Mouse (Mus musculus): ENCODE data around the gene Chpf2. TPM values are rescaled to one million over a fixed set of nuclear protein-coding genes. Genes with fewer than 3 reads are reported as not detected.

Chpf2 gene
- polyA plus RNA-seq, 1 experiment from 2014 or later = 30.3 TPM

DNA sequence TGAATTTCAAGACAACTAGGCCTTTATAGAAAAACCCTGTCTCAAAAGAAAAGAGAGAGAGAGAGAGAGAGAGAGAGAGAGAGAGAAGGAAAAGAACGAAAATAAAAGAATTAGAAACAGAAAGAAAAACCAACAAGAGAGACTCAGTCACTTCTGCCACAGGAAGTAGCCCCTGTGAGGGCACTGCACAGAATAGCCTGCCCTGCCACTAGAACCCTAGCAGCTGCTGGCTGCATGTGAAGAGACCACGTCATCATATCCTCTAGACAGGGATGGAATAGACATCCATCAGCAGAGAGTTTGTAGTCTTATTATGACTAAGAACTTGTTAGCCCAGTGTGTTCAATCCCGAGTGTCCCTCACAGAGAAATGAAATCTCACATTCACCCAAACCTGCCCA lies 43.2 kb downstream of the Chpf2 start:
- WGBS = 51% methylated on average over 3 of the region's 3 CpGs
- H3K9ac ChIP-seq = no peak overlapping the region

DNA sequence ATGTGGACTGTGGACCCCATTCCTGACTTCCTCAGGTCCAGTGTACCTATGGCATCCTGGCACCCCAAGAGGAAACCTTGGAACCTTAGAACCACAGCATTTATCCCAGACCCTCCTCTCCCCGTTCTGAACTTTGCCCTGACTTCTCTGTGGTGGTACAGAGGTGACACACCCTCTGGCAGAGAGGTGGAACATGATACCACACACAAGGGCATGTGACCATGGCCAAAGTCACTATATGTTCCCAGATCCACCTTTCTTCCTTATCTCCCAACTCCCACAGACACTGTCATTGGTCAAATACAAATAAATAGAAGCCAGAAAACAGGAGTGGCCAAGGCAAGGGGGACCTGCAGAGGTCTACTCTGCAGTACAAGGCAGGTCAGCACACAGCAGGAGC lies 48.6 kb downstream of the Chpf2 start:
- Histone ChIP-seq H3K4me3 (replicated peaks) (no peak overlapping the region), H3K4me1 (no peaks in the 10 kb centered on the region), H3K4me2 (replicated peaks) (no peak overlapping the region), H3K27me3 (no peaks in the 10 kb centered on the region), H3K36me3 (no peaks in the 10 kb centered on the region), H3K9me3 (replicated peaks) (no peaks in the 10 kb centered on the region), H3K27ac (replicated peaks) (no peak overlapping the region), H3K9ac (no peak overlapping the region)
- WGBS = 50% methylated on average over 1 of the region's 1 CpGs
- no peak for ATAC-seq (ENCODE audit: insufficient number of reproducible peaks, low FRiP score, low TSS enrichment, low read depth)

More for the DNA sequence above, 43.2 kb downstream of the Chpf2 start:
- ATAC-seq (ENCODE audit: insufficient number of reproducible peaks, low FRiP score, low TSS enrichment, low read depth) = no peak
- H3K4me2 ChIP-seq (replicated peaks) = no peak overlapping the region
- H3K27me3 ChIP-seq = peaks cover 4% of the 10 kb centered on the region; the same call in 1 of the 2 replicates
- H3K9me3 ChIP-seq (replicated peaks) = no peaks in the 10 kb centered on the region
- no peaks in the 10 kb centered on the region for H3K36me3 ChIP-seq
- no peak overlapping the region for H3K4me3 ChIP-seq (replicated peaks)
- no peak overlapping the region for H3K27ac ChIP-seq (replicated peaks)
- peaks cover 3% of the 10 kb centered on the region for H3K4me1 ChIP-seq

DNA sequence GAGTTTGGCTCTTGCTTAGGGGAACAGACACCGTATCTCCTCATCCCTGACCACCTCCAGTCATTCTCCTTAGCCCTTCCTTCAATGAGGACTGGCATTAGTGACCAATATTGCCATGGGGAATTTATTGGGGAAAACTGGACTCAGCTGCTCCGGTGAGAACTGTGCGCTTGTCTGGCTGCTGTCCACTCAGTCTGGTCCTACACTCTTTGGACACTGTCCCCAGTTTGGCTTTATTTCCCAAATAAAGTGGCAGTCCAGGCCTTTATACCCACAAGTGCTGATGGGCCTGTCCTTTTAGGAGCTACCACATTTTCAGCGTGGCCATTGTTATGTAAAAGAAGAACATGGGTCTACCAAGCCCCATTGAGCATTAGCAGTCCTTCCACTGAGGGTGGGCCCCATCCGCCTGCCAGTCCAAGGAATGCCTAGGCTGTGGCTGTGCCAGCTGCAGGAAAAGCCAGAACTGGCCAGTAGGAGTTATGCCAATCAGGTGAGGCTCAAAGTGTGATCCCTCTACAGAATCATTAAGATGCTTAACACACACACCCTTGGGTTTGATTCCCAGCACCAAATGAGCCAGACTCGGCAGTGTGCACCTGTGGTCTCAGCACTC lies 49.1 kb downstream of the Chpf2 start:
- H3K4me1 ChIP-seq = no peaks in the 10 kb centered on the region
- WGBS = 77% methylated on average over 6 of the region's 6 CpGs
- no peaks in the 10 kb centered on the region for H3K27me3 ChIP-seq
- no peak for ATAC-seq (ENCODE audit: insufficient number of reproducible peaks, low FRiP score, low TSS enrichment, low read depth)
- H3K9ac ChIP-seq = no peak overlapping the region
- no peak overlapping the region for H3K4me2 ChIP-seq (replicated peaks)
- H3K9me3 ChIP-seq (replicated peaks) = no peaks in the 10 kb centered on the region
- no peak overlapping the region for H3K4me3 ChIP-seq (replicated peaks)
- H3K36me3 ChIP-seq = no peaks in the 10 kb centered on the region
- H3K27ac ChIP-seq (replicated peaks) = no peak overlapping the region

DNA sequence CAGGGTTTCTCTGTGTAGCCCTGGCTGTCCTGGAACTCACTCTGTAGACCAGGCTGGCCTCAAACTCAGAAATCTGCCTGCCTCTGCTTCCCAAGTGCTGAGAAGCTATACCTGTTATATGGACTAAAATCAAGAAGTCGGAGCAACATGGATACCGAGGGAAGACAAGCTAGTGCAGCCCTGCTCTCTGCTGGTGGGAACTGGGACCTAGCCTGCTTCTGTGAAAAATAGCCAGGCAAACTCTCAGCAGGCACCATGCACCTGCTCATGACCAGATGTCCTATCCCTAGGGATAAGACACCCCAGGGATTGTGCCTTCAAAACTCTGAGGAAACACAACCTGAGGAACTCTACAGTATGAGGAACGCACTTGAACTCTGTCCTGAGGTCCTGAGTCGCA lies 50.4 kb downstream of the Chpf2 start:
- Histone ChIP-seq H3K4me1 (no peaks in the 10 kb centered on the region), H3K27me3 (no peaks in the 10 kb centered on the region), H3K9ac (no peak overlapping the region), H3K4me2 (replicated peaks) (no peak overlapping the region), H3K9me3 (replicated peaks) (no peaks in the 10 kb centered on the region), H3K4me3 (replicated peaks) (no peak overlapping the region), H3K27ac (replicated peaks) (no peak overlapping the region), H3K36me3 (no peaks in the 10 kb centered on the region)
- WGBS = 73% methylated on average over 4 of the region's 4 CpGs
- ATAC-seq (ENCODE audit: insufficient number of reproducible peaks, low FRiP score, low TSS enrichment, low read depth) = no peak

DNA sequence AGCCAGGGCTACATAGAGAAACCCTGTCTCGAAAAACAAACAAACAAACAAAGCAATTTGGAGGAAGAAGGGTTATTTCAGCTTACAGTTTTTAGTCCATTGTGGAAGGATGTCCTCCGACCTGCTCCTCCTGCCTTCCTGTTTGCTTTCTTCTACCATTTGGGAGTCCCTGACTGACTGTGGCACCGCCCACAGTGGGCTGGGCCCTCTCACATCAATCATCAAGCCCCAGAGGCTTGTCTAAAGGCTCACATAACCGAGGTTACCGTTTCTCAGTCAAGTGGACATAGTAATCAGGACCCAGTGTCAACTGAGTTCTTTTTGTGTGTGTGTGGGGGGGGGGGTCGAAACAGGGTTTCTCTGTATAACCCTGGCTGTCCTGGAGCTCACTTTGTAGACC lies 51.6 kb downstream of the Chpf2 start:
- WGBS = 53% methylated on average over 6 of the region's 6 CpGs
- ATAC-seq (ENCODE audit: insufficient number of reproducible peaks, low FRiP score, low TSS enrichment, low read depth) = no peak
- Histone ChIP-seq H3K4me2 (replicated peaks) (no peak overlapping the region), H3K36me3 (no peaks in the 10 kb centered on the region), H3K27me3 (no peaks in the 10 kb centered on the region), H3K9me3 (replicated peaks) (no peaks in the 10 kb centered on the region), H3K4me1 (no peaks in the 10 kb centered on the region), H3K9ac (no peak overlapping the region), H3K4me3 (replicated peaks) (no peak overlapping the region), H3K27ac (replicated peaks) (no peak overlapping the region)

DNA sequence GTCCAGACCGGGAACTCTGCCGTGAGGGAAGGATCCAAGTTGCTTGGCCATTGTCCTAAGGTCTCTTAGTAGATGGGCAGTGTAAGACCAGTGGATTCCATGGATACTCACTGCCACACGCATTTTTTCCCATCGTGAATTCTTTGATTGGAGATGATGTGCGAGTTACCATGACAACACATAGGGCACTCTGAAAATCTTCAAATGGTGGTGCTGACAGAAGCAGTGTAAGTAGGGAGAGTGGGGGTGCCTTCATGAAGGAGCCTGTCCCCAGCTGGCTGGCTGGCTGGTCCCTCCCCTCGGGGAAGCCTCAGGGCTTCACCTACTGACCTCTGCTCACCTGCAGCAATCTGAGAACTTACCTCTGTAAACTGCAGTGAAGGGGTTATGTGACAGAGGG lies 52.5 kb downstream of the Chpf2 start:
- Histone ChIP-seq H3K27me3 (no peaks in the 10 kb centered on the region), H3K9me3 (replicated peaks) (no peaks in the 10 kb centered on the region), H3K36me3 (no peaks in the 10 kb centered on the region), H3K4me1 (no peaks in the 10 kb centered on the region), H3K27ac (replicated peaks) (no peak overlapping the region), H3K9ac (no peak overlapping the region), H3K4me2 (replicated peaks) (no peak overlapping the region), H3K4me3 (replicated peaks) (no peak overlapping the region)
- 63% methylated on average over 6 of the region's 6 CpGs for WGBS
- ATAC-seq (ENCODE audit: insufficient number of reproducible peaks, low FRiP score, low TSS enrichment, low read depth) = no peak

MicroRNA genes within 50 kb of the gene (microRNA counts, 519-probe panel; counts per million panel counts)
- microRNA mmu-miR-671-3p (1,692 counts per million, percentile 19 among the panel's probes with 10 or more counts), microRNA mmu-miR-671-5p (not detected)

Small RNAs within 50 kb of the gene (microRNA-seq; reads per million reads assigned to microRNA genes)
- 482 reads per million, percentile 71 among the genes with 10 or more reads in this experiment for gene Mir671 (ENCODE audit: borderline number of aligned reads)

Other genes with a start within 250 kb of the Chpf2 start
- gene Kcnh2, start 235.1 kb upstream of the Chpf2 start, polyA plus RNA-seq (2015; fragmentation: Nextera tagmentation; extraction: Ambion mirVana) = 4.8 and 5.1 TPM in 2 replicates
- gene Nos3, start 221.9 kb upstream of the Chpf2 start, polyA plus RNA-seq (2015; fragmentation: Nextera tagmentation; extraction: Ambion mirVana) = 6.5 and 6.9 TPM in 2 replicates
- 3.9 and 4.7 TPM in 2 replicates for gene Atg9b, start 194.6 kb upstream of the Chpf2 start, polyA plus RNA-seq (2015; fragmentation: Nextera tagmentation; extraction: Ambion mirVana)
- gene Abcb8, start 193.1 kb upstream of the Chpf2 start, polyA plus RNA-seq (2015; fragmentation: Nextera tagmentation; extraction: Ambion mirVana) = 40.7 and 47.0 TPM in 2 replicates
- 0.95 and 1.6 TPM in 2 replicates for gene Asic3, start 173.3 kb upstream of the Chpf2 start, polyA plus RNA-seq (2015; fragmentation: Nextera tagmentation; extraction: Ambion mirVana)
- 52.9 and 54.1 TPM in 2 replicates for gene Cdk5, start 163.2 kb upstream of the Chpf2 start, polyA plus RNA-seq (2015; fragmentation: Nextera tagmentation; extraction: Ambion mirVana)
- 37.6 and 38.9 TPM in 2 replicates for gene Slc4a2, start 162.9 kb upstream of the Chpf2 start, polyA plus RNA-seq (2015; fragmentation: Nextera tagmentation; extraction: Ambion mirVana)
- gene Fastk, start 141.5 kb upstream of the Chpf2 start, polyA plus RNA-seq (2015; fragmentation: Nextera tagmentation; extraction: Ambion mirVana) = 123 and 135 TPM in 2 replicates
- 20.5 and 21.4 TPM in 2 replicates for gene Tmub1, start 138.9 kb upstream of the Chpf2 start, polyA plus RNA-seq (2015; fragmentation: Nextera tagmentation; extraction: Ambion mirVana)
- gene Agap3, start 134.6 kb upstream of the Chpf2 start, polyA plus RNA-seq (2015; fragmentation: Nextera tagmentation; extraction: Ambion mirVana) = 45.0 and 49.9 TPM in 2 replicates
- gene Gbx1, start 59.5 kb upstream of the Chpf2 start, polyA plus RNA-seq (2015; fragmentation: Nextera tagmentation; extraction: Ambion mirVana) = 0.07 TPM in 1 of 2 replicates, not detected in the other
- 1.1 and 1.2 TPM in 2 replicates for gene Asb10, start 45.8 kb upstream of the Chpf2 start, polyA plus RNA-seq (2015; fragmentation: Nextera tagmentation; extraction: Ambion mirVana)
- 0.07 TPM in 1 of 2 replicates, not detected in the other for gene 4931409K22Rik, start 29.9 kb upstream of the Chpf2 start, polyA plus RNA-seq (2015; fragmentation: Nextera tagmentation; extraction: Ambion mirVana)
- gene Abcf2, start 9.3 kb upstream of the Chpf2 start, polyA plus RNA-seq (2015; fragmentation: Nextera tagmentation; extraction: Ambion mirVana) = 93.7 and 100 TPM in 2 replicates
- gene Smarcd3, start 37.7 kb downstream of the Chpf2 start, polyA plus RNA-seq (2015; fragmentation: Nextera tagmentation; extraction: Ambion mirVana) = 39.7 and 42.4 TPM in 2 replicates
- 31.5 and 34.4 TPM in 2 replicates for gene Nub1, start 98.8 kb downstream of the Chpf2 start, polyA plus RNA-seq (2015; fragmentation: Nextera tagmentation; extraction: Ambion mirVana)
- gene Wdr86, start 144.0 kb downstream of the Chpf2 start, polyA plus RNA-seq (2015; fragmentation: Nextera tagmentation; extraction: Ambion mirVana) = 31.3 and 35.9 TPM in 2 replicates
- gene Crygn, start 171.3 kb downstream of the Chpf2 start, polyA plus RNA-seq (2015; fragmentation: Nextera tagmentation; extraction: Ambion mirVana) = 2.6 and 2.8 TPM in 2 replicates

Data from embryonic facial prominence, embryonic 15.5 days (tissue).